Mouse (Mus musculus) limb, embryonic 12.5 days (tissue): ENCODE measurements around the gene Dkkl1. TPM values are rescaled to one million over a fixed set of nuclear protein-coding genes. Genes with fewer than 3 reads are reported as not detected.

Source experiments
- ATAC-seq: fragments of 200-750 bp; cut with Nextera tagmentation; 2 replicates; pipeline ENCODE4 v1.8.0; 2017; ENCODE audit warnings: low read depth, moderate TSS enrichment; ENCODE audit not compliant: insufficient number of reproducible peaks, insufficient read depth, low FRiP score, low TSS enrichment
- H3K27ac ChIP-seq: fragments of 300-500 bp; sonication (generic); 2 replicates; pipeline ENCODE4 v1.5.1; 2016; ENCODE audit warnings: mild to moderate bottlenecking, moderate library complexity
- H3K27me3 ChIP-seq: fragments of 300-500 bp; sonication (generic); 2 replicates; pipeline ENCODE4 v1.6.1; 2016; ENCODE audit warnings: mild to moderate bottlenecking, moderate library complexity
- H3K36me3 ChIP-seq: fragments of 300-500 bp; sonication (generic); 2 replicates; pipeline ENCODE4 v1.6.1; 2016; ENCODE audit warnings: mild to moderate bottlenecking, moderate library complexity
- H3K4me1 ChIP-seq: fragments of 300-500 bp; sonication (generic); replicated peaks from 2 replicates; pipeline ENCODE4 v1.6.1; 2016
- H3K4me2 ChIP-seq: fragments of 300-500 bp; sonication (generic); 2 replicates; pipeline ENCODE4 v1.6.1; 2016; ENCODE audit warnings: mild to moderate bottlenecking, moderate library complexity
- H3K4me3 ChIP-seq: fragments of 300-500 bp; sonication (generic); replicated peaks from 2 replicates; pipeline ENCODE4 v1.5.1; 2016; ENCODE audit warnings: mild to moderate bottlenecking
- H3K9ac ChIP-seq: fragments of 300-500 bp; sonication (generic); replicated peaks from 2 replicates; pipeline ENCODE4 v1.6.1; 2016; ENCODE audit warnings: mild to moderate bottlenecking, moderate library complexity
- H3K9me3 ChIP-seq: fragments of 300-500 bp; sonication (generic); 2 replicates; pipeline ENCODE4 v1.6.1; 2016; ENCODE audit warnings: mild to moderate bottlenecking, moderate library complexity
- WGBS: fragments of 180-500 bp; shearing (Covaris S2); methylation state at CpG from one replicate; pipeline ENCODE4 v1.1.7; 2016; 5-methylcytosine and 5-hydroxymethylcytosine counted together
- polyA plus RNA-seq: library from polyadenylated mRNA; unstranded; fragments of >200 nt; fragmentation: Nextera tagmentation; extraction: Ambion mirVana; gene quantifications from 2 replicates; pipeline ENCODE4 v1.2.1, GENCODE M21; 2016

Dkkl1 gene
- polyA plus RNA-seq, 1 experiment from 2014 or later: 0.80 TPM

DNA sequence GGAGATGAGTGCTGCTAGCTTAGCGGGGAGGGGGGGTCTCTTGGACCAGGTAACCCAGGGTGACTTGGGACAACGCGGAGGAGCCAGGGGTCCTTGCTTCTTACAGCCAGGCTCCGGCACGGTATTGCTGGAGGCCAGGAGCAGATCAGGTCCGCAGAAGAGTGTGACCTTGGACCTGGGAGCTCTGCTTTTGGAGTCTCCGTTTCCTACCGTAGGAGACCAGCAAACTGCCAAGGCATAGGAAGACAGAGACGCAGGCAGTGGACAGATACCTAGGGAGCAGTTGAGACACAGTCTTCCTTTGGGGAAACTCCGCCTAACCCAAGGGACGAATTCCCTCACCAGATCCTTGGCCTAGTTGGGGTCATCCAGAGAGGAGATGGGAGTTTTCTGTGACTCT, 46.2 kb downstream of the Dkkl1 start:
- Histone ChIP-seq H3K9ac (no peak overlapping the region), H3K4me3 (no peak overlapping the region), H3K36me3 (peaks cover 1% of the 10 kb centered on the region; the same call in 1 of the 2 replicates), H3K4me1 (peaks cover 15% of the 10 kb centered on the region; the same call in 1 of the 2 replicates), H3K27me3 (peaks cover 84% of the 10 kb centered on the region), H3K27ac (no peak overlapping the region), H3K4me2 (no peak overlapping the region), H3K9me3 (peaks cover 25% of the 10 kb centered on the region)
- no peak for ATAC-seq
- whole genome bisulfite sequencing: 42% methylated on average over 11 of the region's 11 CpGs

DNA sequence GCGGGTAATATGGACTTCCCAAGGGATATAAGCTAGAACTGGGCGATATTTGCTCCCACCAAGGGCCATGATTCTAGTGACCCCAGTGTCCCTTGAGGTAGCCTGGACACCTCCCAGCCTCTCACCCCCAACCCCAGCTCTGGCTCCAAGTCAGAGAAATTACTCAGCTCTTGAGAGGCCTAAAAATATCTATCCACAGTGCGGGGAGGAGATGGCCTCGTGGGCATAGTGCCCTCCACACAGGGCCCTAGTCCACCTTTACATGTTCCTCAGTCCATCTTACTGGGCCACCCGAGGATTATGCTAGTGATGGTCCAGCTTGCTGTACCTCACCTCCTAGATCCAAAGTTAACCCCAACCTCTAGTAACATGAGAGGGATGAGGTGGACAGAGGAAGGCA, 47.1 kb downstream of the Dkkl1 start:
- Histone ChIP-seq H3K27me3 (peaks cover 76% of the 10 kb centered on the region), H3K4me3 (no peak overlapping the region), H3K36me3 (peaks cover 10% of the 10 kb centered on the region), H3K9ac (no peak overlapping the region), H3K4me2 (no peak overlapping the region), H3K27ac (no peak overlapping the region), H3K4me1 (peaks cover 15% of the 10 kb centered on the region; the same call in 1 of the 2 replicates), H3K9me3 (peaks cover 16% of the 10 kb centered on the region)
- WGBS: 66% methylated on average over 5 of the region's 5 CpGs
- no peak for ATAC-seq

DNA sequence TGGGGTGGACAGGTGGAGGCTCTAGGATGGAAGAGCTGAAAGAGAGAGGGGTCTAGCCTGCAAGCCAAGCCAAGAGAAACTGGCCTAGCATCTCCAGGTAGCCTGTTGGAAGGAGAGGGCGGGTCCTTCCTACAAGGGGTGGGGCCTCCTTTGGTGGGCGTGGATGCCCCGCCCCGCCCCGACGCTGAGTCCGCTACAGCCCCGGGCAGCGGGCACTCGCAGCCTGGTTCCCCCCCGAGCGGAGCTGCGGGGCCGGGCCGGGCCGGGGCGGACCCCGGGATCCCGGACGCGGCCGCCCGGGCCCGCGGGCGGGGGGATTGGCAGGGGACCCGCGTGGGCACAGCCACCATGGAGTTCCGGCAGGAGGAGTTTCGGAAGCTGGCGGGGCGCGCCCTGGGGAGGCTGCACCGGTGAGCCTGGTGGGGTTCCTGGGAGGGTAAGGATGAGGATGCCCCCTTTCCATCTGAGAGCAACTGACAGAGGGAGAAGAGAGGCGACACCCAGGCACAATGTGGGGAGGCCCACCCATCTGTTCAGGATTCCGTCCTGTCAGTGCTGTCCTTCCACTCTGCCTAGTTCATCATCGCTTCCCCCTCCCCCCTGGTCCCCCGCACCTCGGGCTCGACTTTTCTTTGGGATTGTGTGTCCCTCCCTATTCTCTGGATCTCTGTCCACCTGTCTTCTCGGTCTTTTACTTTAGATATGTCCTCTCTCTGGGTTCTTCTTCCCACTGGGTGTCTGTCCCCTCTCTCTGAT, 48.0 kb downstream of the Dkkl1 start, which contains the start of gene Slc17a7:
Slc17a7 (plus strand) TSS at position 215 of the 756 bp plus-strand sequence.
- H3K9ac ChIP-seq: peak within 1 kb of the TSS; percentile 61
- peaks cover 15% of the 10 kb centered on the region; the same call in 1 of the 2 replicates for H3K4me1 ChIP-seq
- H3K4me3 ChIP-seq: peak within 1 kb of the TSS; percentile 44
- no peak within 1 kb of the TSS for H3K27ac ChIP-seq
- ATAC-seq: no peak
- 2% methylated on average over 41 of the region's 41 CpGs for WGBS
- H3K4me2 ChIP-seq: peak within 1 kb of the TSS; percentile 70
- H3K27me3 ChIP-seq: peaks cover 67% of the 10 kb centered on the region
- peaks cover 19% of the 10 kb centered on the region for H3K36me3 ChIP-seq
- H3K9me3 ChIP-seq: peaks cover 7% of the 10 kb centered on the region; the same call in 1 of the 2 replicates

DNA sequence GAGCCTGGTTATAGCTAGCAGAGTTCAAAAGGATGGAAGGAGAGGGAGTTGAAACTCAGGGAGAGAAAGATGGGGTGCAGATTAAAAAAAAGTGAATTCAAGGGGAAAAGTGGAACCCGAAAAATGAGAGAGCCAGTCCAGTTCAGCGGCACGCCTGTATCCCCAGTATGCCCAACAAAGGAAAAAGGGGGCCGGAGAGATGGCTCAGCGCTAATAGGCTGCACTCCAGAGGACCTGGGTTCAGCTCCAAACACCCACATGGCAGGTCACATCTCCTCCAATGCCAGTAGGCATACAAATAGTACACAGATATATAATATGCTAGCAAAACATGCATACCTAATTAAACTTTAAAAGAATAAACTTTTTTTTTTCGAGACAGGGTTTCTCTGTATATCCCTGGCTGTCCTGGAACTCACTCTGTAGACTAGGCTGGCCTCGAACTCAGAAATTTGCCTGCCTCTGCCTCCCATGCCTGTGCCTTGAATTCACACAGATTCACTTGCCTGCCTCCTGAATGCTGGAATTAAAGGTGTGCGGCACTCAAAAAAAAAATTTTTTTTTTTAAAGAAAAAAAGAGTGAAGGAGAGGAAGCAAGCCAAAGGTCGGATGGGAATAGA, 48.8 kb downstream of the Dkkl1 start:
- no peak for ATAC-seq
- no peak overlapping the region; the same call in 1 of the 2 replicates for H3K9ac ChIP-seq
- no peak overlapping the region for H3K27ac ChIP-seq
- H3K9me3 ChIP-seq: peaks cover 3% of the 10 kb centered on the region; the same call in 1 of the 2 replicates
- no peak overlapping the region for H3K4me3 ChIP-seq
- H3K36me3 ChIP-seq: peaks cover 27% of the 10 kb centered on the region
- WGBS: 72% methylated on average over 9 of the region's 9 CpGs
- peaks cover 15% of the 10 kb centered on the region; the same call in 1 of the 2 replicates for H3K4me1 ChIP-seq
- peaks cover 58% of the 10 kb centered on the region for H3K27me3 ChIP-seq
- peak overlapping the region; percentile 70; the same call in 1 of the 2 replicates for H3K4me2 ChIP-seq

DNA sequence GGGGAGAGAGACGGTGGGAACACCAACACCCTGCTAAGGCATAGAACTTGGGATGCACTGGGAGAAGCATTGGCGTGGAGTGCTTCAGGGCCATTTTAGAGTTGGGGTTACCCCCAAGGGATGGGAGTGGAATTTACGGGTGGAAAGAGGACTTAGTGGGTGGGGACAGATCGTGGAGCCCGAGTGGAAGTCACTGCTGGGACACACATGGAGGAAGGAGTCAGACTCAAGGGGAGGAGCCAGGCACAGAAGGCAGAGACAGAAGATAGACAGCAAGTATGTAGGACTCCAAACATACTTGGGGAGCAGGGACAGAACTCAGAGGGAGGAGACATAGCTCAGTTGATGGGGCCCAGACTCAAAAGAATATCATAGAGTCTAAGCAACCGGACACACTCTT, 49.4 kb downstream of the Dkkl1 start:
- Histone ChIP-seq H3K9ac (no peak overlapping the region; the same call in 1 of the 2 replicates), H3K4me1 (peaks cover 15% of the 10 kb centered on the region; the same call in 1 of the 2 replicates), H3K27me3 (peaks cover 53% of the 10 kb centered on the region), H3K27ac (no peak overlapping the region), H3K4me2 (peak overlapping the region; percentile 70), H3K9me3 (peaks cover 3% of the 10 kb centered on the region; the same call in 1 of the 2 replicates), H3K36me3 (peaks cover 33% of the 10 kb centered on the region), H3K4me3 (peak overlapping the region; percentile 40)
- WGBS: 28% methylated on average over 6 of the region's 6 CpGs
- ATAC-seq: peak; percentile 48

DNA sequence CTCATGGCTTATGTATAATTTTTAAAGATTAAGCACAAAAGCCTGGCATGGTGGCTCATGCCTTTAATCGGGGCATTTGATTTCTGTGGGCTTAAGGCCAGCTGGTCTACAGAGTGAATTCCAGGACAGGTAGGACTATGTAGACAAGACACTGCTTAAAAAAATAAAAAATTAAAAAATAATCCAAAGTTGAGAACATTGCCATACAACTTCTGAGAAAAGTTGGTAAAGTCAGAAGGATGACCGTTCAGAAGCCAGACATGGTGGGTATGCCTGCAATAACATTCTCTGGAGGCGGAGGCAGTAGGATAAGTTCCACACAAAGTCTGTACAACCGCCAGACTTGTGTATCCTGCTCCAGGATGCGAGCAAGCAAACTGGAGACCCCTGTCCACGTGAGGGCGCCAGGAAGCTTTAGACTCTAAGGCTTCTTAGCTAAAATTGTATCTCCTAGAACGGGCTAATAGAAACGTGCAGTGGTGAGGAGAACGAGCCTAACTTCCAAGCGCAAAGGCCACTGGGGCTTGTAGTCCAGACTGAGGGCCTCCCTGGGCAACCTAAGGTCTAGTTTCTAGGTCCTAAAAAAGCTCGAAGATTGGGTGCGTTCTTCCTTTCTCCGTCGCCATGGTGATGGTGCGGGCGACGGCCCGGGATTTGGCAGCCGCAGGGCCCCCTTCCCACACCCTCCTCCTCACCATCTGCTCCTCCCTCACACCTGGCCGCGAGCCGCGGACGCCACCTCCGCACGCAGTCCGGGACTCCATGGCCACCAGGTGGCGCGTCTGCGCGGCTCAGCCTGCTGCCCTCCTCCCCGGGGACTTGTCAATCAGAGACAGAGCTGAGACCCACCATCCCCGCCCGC, 50.1 kb downstream of the Dkkl1 start:
- peak; percentile 88 for ATAC-seq
- H3K4me3 ChIP-seq: peak overlapping the region; percentile 40
- H3K9me3 ChIP-seq: peaks cover 2% of the 10 kb centered on the region; the same call in 1 of the 2 replicates
- peak overlapping the region; percentile 70 for H3K4me2 ChIP-seq
- H3K4me1 ChIP-seq: peaks cover 15% of the 10 kb centered on the region; the same call in 1 of the 2 replicates
- peaks cover 39% of the 10 kb centered on the region for H3K36me3 ChIP-seq
- H3K27me3 ChIP-seq: peaks cover 46% of the 10 kb centered on the region
- no peak overlapping the region for H3K27ac ChIP-seq
- no peak overlapping the region; the same call in 1 of the 2 replicates for H3K9ac ChIP-seq
- WGBS: 4% methylated on average over 35 of the region's 35 CpGs

DNA sequence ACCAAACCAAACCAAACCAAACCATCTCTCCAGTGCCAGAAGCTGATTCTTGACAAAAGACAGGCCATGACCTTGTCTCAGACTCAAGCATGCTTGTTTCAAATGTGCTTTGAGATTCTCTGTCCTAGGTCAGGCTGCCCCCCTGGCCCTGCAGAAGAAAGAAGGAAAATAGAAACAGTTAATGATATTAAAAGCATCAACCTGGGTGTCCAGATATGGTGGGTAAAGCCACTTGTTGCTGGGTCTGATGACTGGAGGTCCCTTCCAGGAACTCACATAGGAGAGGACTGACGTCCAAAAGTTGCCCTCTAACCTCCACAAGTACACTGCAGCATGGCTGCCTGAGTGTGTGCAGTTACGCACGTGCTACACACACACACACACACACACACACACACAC, 51.1 kb downstream of the Dkkl1 start:
- Histone ChIP-seq H3K27ac (no peak overlapping the region), H3K4me3 (no peak overlapping the region), H3K9me3 (no peaks in the 10 kb centered on the region), H3K4me1 (peaks cover 15% of the 10 kb centered on the region; the same call in 1 of the 2 replicates), H3K9ac (no peak overlapping the region), H3K36me3 (peaks cover 44% of the 10 kb centered on the region), H3K4me2 (no peak overlapping the region), H3K27me3 (peaks cover 36% of the 10 kb centered on the region)
- WGBS: 96% methylated on average over 3 of the region's 3 CpGs
- ATAC-seq: no peak

DNA sequence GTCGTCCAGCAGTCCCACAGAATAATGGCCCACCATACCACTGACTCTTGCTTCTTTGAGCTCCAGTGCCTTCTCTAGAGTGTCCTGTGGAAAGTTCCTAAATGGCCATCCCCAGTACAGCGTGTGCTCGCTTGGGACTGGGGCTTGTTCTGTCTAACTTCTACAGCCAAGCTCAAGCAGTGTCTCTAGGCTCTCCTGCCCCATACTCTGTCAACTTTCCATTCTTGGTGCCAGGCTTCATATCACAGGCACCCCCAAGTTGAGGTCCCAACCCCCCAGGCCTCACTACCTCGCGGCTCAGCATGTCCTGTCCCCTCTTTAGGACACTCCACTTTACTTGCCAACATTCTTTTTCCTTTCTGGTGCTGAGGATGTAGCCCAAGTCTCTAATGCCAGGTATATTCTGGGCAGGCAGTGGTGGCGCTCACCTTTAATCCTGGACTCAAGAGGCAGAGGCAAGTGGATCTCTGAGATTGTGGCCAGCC, 51.6 kb downstream of the Dkkl1 start:
- Histone ChIP-seq H3K4me2 (no peak overlapping the region), H3K27ac (no peak overlapping the region), H3K4me1 (peaks cover 18% of the 10 kb centered on the region; the same call in 1 of the 2 replicates), H3K9me3 (no peaks in the 10 kb centered on the region), H3K36me3 (peaks cover 45% of the 10 kb centered on the region), H3K9ac (no peak overlapping the region), H3K4me3 (no peak overlapping the region), H3K27me3 (peaks cover 31% of the 10 kb centered on the region)
- 95% methylated on average over 6 of the region's 6 CpGs for WGBS
- ATAC-seq: no peak

DNA sequence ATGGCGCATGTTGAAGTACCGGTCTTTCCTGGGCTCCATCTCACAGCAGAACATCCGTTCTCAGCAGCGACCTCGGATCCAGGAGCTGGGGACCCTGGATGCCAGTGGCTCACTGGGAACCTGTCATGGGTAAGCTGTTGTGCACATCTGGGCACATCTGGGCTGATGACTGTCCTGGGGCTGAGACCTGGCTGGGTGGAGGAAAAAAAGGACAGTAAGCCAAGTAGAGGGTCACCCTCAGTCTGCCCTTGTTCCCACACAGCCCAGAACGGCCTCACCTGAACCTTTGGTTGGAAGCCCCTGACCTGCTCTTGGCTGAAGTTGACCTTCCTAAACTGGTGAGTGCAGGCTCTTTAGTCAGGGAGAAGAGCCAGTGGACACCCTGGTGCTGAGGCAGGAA, 53.0 kb downstream of the Dkkl1 start:
- H3K9ac ChIP-seq: no peak overlapping the region
- 91% methylated on average over 6 of the region's 6 CpGs for WGBS
- peaks cover 23% of the 10 kb centered on the region for H3K4me1 ChIP-seq
- H3K27ac ChIP-seq: no peak overlapping the region
- H3K4me2 ChIP-seq: no peak overlapping the region
- no peaks in the 10 kb centered on the region for H3K9me3 ChIP-seq
- peaks cover 45% of the 10 kb centered on the region for H3K36me3 ChIP-seq
- no peak for ATAC-seq
- H3K4me3 ChIP-seq: no peak overlapping the region
- peaks cover 17% of the 10 kb centered on the region for H3K27me3 ChIP-seq
